Mouse (Mus musculus): ENCODE data around the gene Chd9. TPM values are rescaled to one million over a fixed set of nuclear protein-coding genes. Genes with fewer than 3 reads are reported as not detected.

Chd9 gene
- polyA plus RNA-seq, 1 experiment from 2014 or later, result 72.5 TPM

GRCm38 (mm10) chr8:91019726-91020125, 191.6 kb downstream of the Chd9 start:
- H3K27me3 ChIP-seq (ENCODE audit: control insufficient read depth, insufficient read depth, low read length), result no peaks in the 10 kb centered on the region
- 7% methylated on average over 2 of the region's 2 CpGs for WGBS

GRCm38 (mm10) chr8:91034417-91034816, 206.3 kb downstream of the Chd9 start:
- 86% methylated on average over 6 of the region's 6 CpGs for WGBS
- H3K9ac ChIP-seq (ENCODE audit: low read depth, low read length), result no peak overlapping the region
- H3K4me1 ChIP-seq (replicated peaks; ENCODE audit: control insufficient read depth, insufficient read depth, low read length), result no peaks in the 10 kb centered on the region
- H3K4me3 ChIP-seq (ENCODE audit: low read depth, low read length), result no peak overlapping the region
- DNase-seq (ENCODE audit: low spot score), result no peak
- no peaks in the 10 kb centered on the region for H3K27me3 ChIP-seq (ENCODE audit: control insufficient read depth, insufficient read depth, low read length)
- no peak for ATAC-seq (ENCODE audit: low FRiP score)
- H3K27ac ChIP-seq (ENCODE audit: low read depth, low read length), result no peak overlapping the region
- peaks cover 11% of the 10 kb centered on the region; the same call in 1 of the 2 replicates for H3K36me3 ChIP-seq (ENCODE audit: control insufficient read depth, insufficient read depth, low read length)
- H3K4me2 ChIP-seq (replicated peaks; ENCODE audit: low read depth, low read length), result no peak overlapping the region
- H3K9me3 ChIP-seq (ENCODE audit: control insufficient read depth, low read length), result no peaks in the 10 kb centered on the region

More at GRCm38 (mm10) chr8:91019726-91020125, 191.6 kb downstream of the Chd9 start:
- ATAC-seq (ENCODE audit: low FRiP score), result no peak
- H3K9ac ChIP-seq (ENCODE audit: low read depth, low read length), result no peak overlapping the region
- H3K4me2 ChIP-seq (replicated peaks; ENCODE audit: low read depth, low read length), result no peak overlapping the region
- no peak overlapping the region for H3K27ac ChIP-seq (ENCODE audit: low read depth, low read length)
- H3K4me1 ChIP-seq (replicated peaks; ENCODE audit: control insufficient read depth, insufficient read depth, low read length), result no peaks in the 10 kb centered on the region
- no peaks in the 10 kb centered on the region for H3K9me3 ChIP-seq (ENCODE audit: control insufficient read depth, low read length)
- peak; percentile 82 for DNase-seq (ENCODE audit: low spot score)
- H3K4me3 ChIP-seq (ENCODE audit: low read depth, low read length), result no peak overlapping the region
- peaks cover 7% of the 10 kb centered on the region for H3K36me3 ChIP-seq (ENCODE audit: control insufficient read depth, insufficient read depth, low read length)

GRCm38 (mm10) chr8:91036905-91037304, 208.8 kb downstream of the Chd9 start:
- no peak overlapping the region for H3K9ac ChIP-seq (ENCODE audit: low read depth, low read length)
- DNase-seq (ENCODE audit: low spot score), result no peak
- H3K9me3 ChIP-seq (ENCODE audit: control insufficient read depth, low read length), result no peaks in the 10 kb centered on the region
- peaks cover 11% of the 10 kb centered on the region; the same call in 1 of the 2 replicates for H3K36me3 ChIP-seq (ENCODE audit: control insufficient read depth, insufficient read depth, low read length)
- 92% methylated on average over 6 of the region's 6 CpGs for WGBS
- no peaks in the 10 kb centered on the region for H3K4me1 ChIP-seq (replicated peaks; ENCODE audit: control insufficient read depth, insufficient read depth, low read length)
- no peak overlapping the region for H3K4me3 ChIP-seq (ENCODE audit: low read depth, low read length)
- no peak for ATAC-seq (ENCODE audit: low FRiP score)
- H3K4me2 ChIP-seq (replicated peaks; ENCODE audit: low read depth, low read length), result no peak overlapping the region
- no peaks in the 10 kb centered on the region for H3K27me3 ChIP-seq (ENCODE audit: control insufficient read depth, insufficient read depth, low read length)
- no peak overlapping the region for H3K27ac ChIP-seq (ENCODE audit: low read depth, low read length)

GRCm38 (mm10) chr8:91038637-91039036, 210.5 kb downstream of the Chd9 start:
- no peak overlapping the region for H3K9ac ChIP-seq (ENCODE audit: low read depth, low read length)
- peaks cover 18% of the 10 kb centered on the region for H3K36me3 ChIP-seq (ENCODE audit: control insufficient read depth, insufficient read depth, low read length)
- H3K4me3 ChIP-seq (ENCODE audit: low read depth, low read length), result no peak overlapping the region
- H3K4me2 ChIP-seq (replicated peaks; ENCODE audit: low read depth, low read length), result no peak overlapping the region
- WGBS, result 94% methylated on average over 1 of the region's 1 CpGs
- no peak overlapping the region for H3K27ac ChIP-seq (ENCODE audit: low read depth, low read length)
- H3K9me3 ChIP-seq (ENCODE audit: control insufficient read depth, low read length), result no peaks in the 10 kb centered on the region
- DNase-seq (ENCODE audit: low spot score), result no peak
- ATAC-seq (ENCODE audit: low FRiP score), result no peak
- H3K4me1 ChIP-seq (replicated peaks; ENCODE audit: control insufficient read depth, insufficient read depth, low read length), result no peaks in the 10 kb centered on the region
- no peaks in the 10 kb centered on the region for H3K27me3 ChIP-seq (ENCODE audit: control insufficient read depth, insufficient read depth, low read length)

- DNase-seq (ENCODE audit: low spot score) (no peak), ATAC-seq (ENCODE audit: low FRiP score) (no peak)
- Histone ChIP-seq H3K9me3 (ENCODE audit: control insufficient read depth, low read length) (no peaks in the 10 kb centered on the region), H3K27me3 (ENCODE audit: control insufficient read depth, insufficient read depth, low read length) (no peaks in the 10 kb centered on the region), H3K36me3 (ENCODE audit: control insufficient read depth, insufficient read depth, low read length) (peaks cover 17% of the 10 kb centered on the region; the same call in 1 of the 2 replicates), H3K4me3 (ENCODE audit: low read depth, low read length) (no peak overlapping the region), H3K9ac (ENCODE audit: low read depth, low read length) (no peak overlapping the region), H3K27ac (ENCODE audit: low read depth, low read length) (no peak overlapping the region), H3K4me2 (replicated peaks; ENCODE audit: low read depth, low read length) (no peak overlapping the region), H3K4me1 (replicated peaks; ENCODE audit: control insufficient read depth, insufficient read depth, low read length) (no peaks in the 10 kb centered on the region)
- whole genome bisulfite sequencing, result 95% methylated on average over 4 of the region's 4 CpGs
These were observed 218.2 kb downstream of the Chd9 start for GRCm38 (mm10) chr8:91046370-91046769.

GRCm38 (mm10) chr8:91051037-91051436, 222.9 kb downstream of the Chd9 start:
- Histone ChIP-seq H3K27ac (ENCODE audit: low read depth, low read length) (no peak overlapping the region), H3K4me3 (ENCODE audit: low read depth, low read length) (no peak overlapping the region), H3K9ac (ENCODE audit: low read depth, low read length) (no peak overlapping the region), H3K27me3 (ENCODE audit: control insufficient read depth, insufficient read depth, low read length) (no peaks in the 10 kb centered on the region), H3K4me1 (replicated peaks; ENCODE audit: control insufficient read depth, insufficient read depth, low read length) (no peaks in the 10 kb centered on the region), H3K4me2 (replicated peaks; ENCODE audit: low read depth, low read length) (no peak overlapping the region), H3K36me3 (ENCODE audit: control insufficient read depth, insufficient read depth, low read length) (peaks cover 8% of the 10 kb centered on the region; the same call in 1 of the 2 replicates), H3K9me3 (ENCODE audit: control insufficient read depth, low read length) (no peaks in the 10 kb centered on the region)
- ATAC-seq (ENCODE audit: low FRiP score) (no peak), DNase-seq (ENCODE audit: low spot score) (peak; percentile 33)
- 74% methylated on average over 8 of the region's 8 CpGs for WGBS

GRCm38 (mm10) chr8:91054418-91054817, 226.3 kb downstream of the Chd9 start:
- DNase-seq (ENCODE audit: low spot score) (no peak), ATAC-seq (ENCODE audit: low FRiP score) (no peak)
- Histone ChIP-seq H3K36me3 (ENCODE audit: control insufficient read depth, insufficient read depth, low read length) (0 out of 2 replicates have a peak, but pooled peaks cover 5% of the 10 kb centered on the region), H3K4me1 (replicated peaks; ENCODE audit: control insufficient read depth, insufficient read depth, low read length) (no peaks in the 10 kb centered on the region), H3K27ac (ENCODE audit: low read depth, low read length) (no peak overlapping the region), H3K9me3 (ENCODE audit: control insufficient read depth, low read length) (no peaks in the 10 kb centered on the region), H3K4me3 (ENCODE audit: low read depth, low read length) (no peak overlapping the region), H3K9ac (ENCODE audit: low read depth, low read length) (no peak overlapping the region), H3K4me2 (replicated peaks; ENCODE audit: low read depth, low read length) (no peak overlapping the region), H3K27me3 (ENCODE audit: control insufficient read depth, insufficient read depth, low read length) (no peaks in the 10 kb centered on the region)
- WGBS, result 95% methylated on average over 4 of the region's 4 CpGs

- Histone ChIP-seq H3K36me3 (ENCODE audit: control insufficient read depth, insufficient read depth, low read length) (0 out of 2 replicates have a peak, but pooled peaks cover under 1% of the 10 kb centered on the region), H3K4me2 (replicated peaks; ENCODE audit: low read depth, low read length) (no peak overlapping the region), H3K4me3 (ENCODE audit: low read depth, low read length) (no peak overlapping the region), H3K4me1 (replicated peaks; ENCODE audit: control insufficient read depth, insufficient read depth, low read length) (no peaks in the 10 kb centered on the region), H3K9me3 (ENCODE audit: control insufficient read depth, low read length) (no peaks in the 10 kb centered on the region), H3K27me3 (ENCODE audit: control insufficient read depth, insufficient read depth, low read length) (no peaks in the 10 kb centered on the region), H3K27ac (ENCODE audit: low read depth, low read length) (no peak overlapping the region), H3K9ac (ENCODE audit: low read depth, low read length) (no peak overlapping the region)
- DNase-seq (ENCODE audit: low spot score) (no peak), ATAC-seq (ENCODE audit: low FRiP score) (no peak)
- 66% methylated on average over 3 of the region's 3 CpGs for WGBS
These were observed 228.7 kb downstream of the Chd9 start for GRCm38 (mm10) chr8:91056848-91057247.

GRCm38 (mm10) chr8:91059086-91059578, 231.0 kb downstream of the Chd9 start:
- Histone ChIP-seq H3K36me3 (ENCODE audit: control insufficient read depth, insufficient read depth, low read length) (no peaks in the 10 kb centered on the region), H3K9ac (ENCODE audit: low read depth, low read length) (no peak overlapping the region), H3K27ac (ENCODE audit: low read depth, low read length) (no peak overlapping the region), H3K4me3 (ENCODE audit: low read depth, low read length) (no peak overlapping the region), H3K4me1 (replicated peaks; ENCODE audit: control insufficient read depth, insufficient read depth, low read length) (no peaks in the 10 kb centered on the region), H3K4me2 (replicated peaks; ENCODE audit: low read depth, low read length) (no peak overlapping the region), H3K27me3 (ENCODE audit: control insufficient read depth, insufficient read depth, low read length) (no peaks in the 10 kb centered on the region), H3K9me3 (ENCODE audit: control insufficient read depth, low read length) (no peaks in the 10 kb centered on the region)
- no peak for DNase-seq (ENCODE audit: low spot score)
- no peak for ATAC-seq (ENCODE audit: low FRiP score)
